In the genomic region with DNA sequence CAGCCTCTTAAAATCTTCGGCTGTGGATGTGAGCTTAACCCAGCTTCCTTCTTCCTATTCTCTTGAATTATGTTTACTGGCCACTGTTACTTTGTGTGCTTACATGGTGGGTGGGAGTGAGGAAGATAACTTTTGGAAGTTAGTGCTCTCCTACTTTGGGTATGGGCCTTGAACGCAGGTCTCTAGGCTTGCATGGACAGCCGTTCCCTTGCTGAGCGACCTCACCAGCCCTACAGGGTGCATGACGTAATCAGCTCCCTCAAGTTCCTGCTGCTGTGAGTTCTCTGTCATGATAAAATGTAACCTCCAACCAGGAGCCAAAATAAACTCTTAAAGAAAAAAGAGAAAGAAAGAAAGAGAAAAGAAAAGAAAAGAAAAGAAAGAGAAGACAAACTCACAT, we compare ENCODE assay signal across 9 mouse cellular contexts. TPM values are rescaled to one million over a fixed set of nuclear protein-coding genes. Genes with fewer than 3 reads are reported as not detected.
DNase-seq lines count a peak whose midpoint lies in the region; ATAC-seq and TF ChIP-seq lines count a peak whose summit lies in the region.
"Had no signal": no experiment of that assay in that cellular context is flagged by ENCODE, and none has a peak within 500 bp of the region (broad histone marks: within the 10 kb centered on the region; RNA-seq: fewer than 3 reads in every experiment).

No protein-coding gene starts in this region.

- DNase-seq in heart, postnatal 10 days: no peak
- DNase-seq in liver, embryonic 13.5 days: no peak
- no peak for DNase-seq in gastrocnemius, postnatal 10 days
- no peak for DNase-seq in layer of hippocampus, adult 9-10 months (ENCODE audit: low spot score)

- no peak overlapping the region; the same call in 1 of the 2 replicates for H3K27ac ChIP-seq in heart, embryonic 11.5 days (ENCODE audit: low read depth, low read length)
- no peak overlapping the region for H3K27ac ChIP-seq in forebrain, embryonic 13.5 days
- H3K27ac ChIP-seq in liver, embryonic 13.5 days: no peak overlapping the region

- no peak for TF ChIP-seq CTCF in E14TG2a.4 (conservative IDR thresholded peaks at IDR 0.05; ENCODE audit: low read length)

- H3K36me3 ChIP-seq in heart, embryonic 11.5 days (ENCODE audit: control insufficient read depth, insufficient read depth, low read length): no peaks in the 10 kb centered on the region
- no peaks in the 10 kb centered on the region for H3K36me3 ChIP-seq in E14TG2a.4 (ENCODE audit: insufficient read depth, low read length)
- H3K36me3 ChIP-seq in forebrain, embryonic 13.5 days (ENCODE audit: poor library complexity, severe bottlenecking): no peaks in the 10 kb centered on the region
- H3K36me3 ChIP-seq in liver, embryonic 13.5 days: no peaks in the 10 kb centered on the region

- WGBS in heart, embryonic 11.5 days (ENCODE audit: insufficient replicate concordance): 55% methylated on average over 5 of the region's 5 CpGs
- WGBS in forebrain, embryonic 13.5 days: 68% methylated on average over 5 of the region's 5 CpGs
- WGBS in liver, embryonic 13.5 days (ENCODE audit: insufficient replicate concordance): 46% methylated on average over 5 of the region's 5 CpGs

- H3K4me3 ChIP-seq in heart, embryonic 11.5 days (ENCODE audit: low read depth, low read length): no peak overlapping the region
- peak overlapping the region; percentile 1; the same call in 1 of the 2 replicates for H3K4me3 ChIP-seq in E14TG2a.4 (replicated peaks; ENCODE audit: low read length)
- no peak overlapping the region for H3K4me3 ChIP-seq in forebrain, embryonic 13.5 days
- H3K4me3 ChIP-seq in liver, embryonic 13.5 days (replicated peaks): peak overlapping the region; percentile 17
- H3K4me3 ChIP-seq: erythroblast, embryonic 14.5 days had no signal

- no peak for ATAC-seq in heart, embryonic 11.5 days (replicated peaks; ENCODE audit: insufficient number of reproducible peaks, low FRiP score, low TSS enrichment)
- ATAC-seq in forebrain, embryonic 13.5 days: no peak
- no peak for ATAC-seq in liver, embryonic 13.5 days (ENCODE audit: low read depth)
- no peak for ATAC-seq in frontal cortex, adult (ENCODE audit: low TSS enrichment)

- no peaks in the 10 kb centered on the region for H3K27me3 ChIP-seq in heart, embryonic 11.5 days (ENCODE audit: control insufficient read depth, insufficient read depth, low read length)
- H3K27me3 ChIP-seq in E14TG2a.4 (ENCODE audit: insufficient read depth, low read length): no peaks in the 10 kb centered on the region; the same call in 1 of the 2 replicates
- H3K27me3 ChIP-seq in forebrain, embryonic 13.5 days: 0 out of 2 replicates have a peak, but pooled peaks cover 5% of the 10 kb centered on the region
- H3K27me3 ChIP-seq in liver, embryonic 13.5 days: no peaks in the 10 kb centered on the region

- H3K4me2 ChIP-seq in heart, embryonic 11.5 days: peak overlapping the region; percentile 60
- H3K4me2 ChIP-seq in forebrain, embryonic 13.5 days: peak overlapping the region; percentile 40
- peak overlapping the region; percentile 55 for H3K4me2 ChIP-seq in liver, embryonic 13.5 days

- intact Hi-C loops in heart, postnatal 10 days (cut with DNase I): loop anchor here (2.0 to 10.0 kb wide), 3 partner anchors 177 to 361 kb away; no protein-coding TSS in a partner anchor

- peak overlapping the region; percentile 24; the same call in 1 of the 2 replicates for H3K9ac ChIP-seq in heart, embryonic 11.5 days (ENCODE audit: low read depth, low read length)
- H3K9ac ChIP-seq in forebrain, embryonic 13.5 days: no peak overlapping the region
- no peak overlapping the region for H3K9ac ChIP-seq in liver, embryonic 13.5 days

- no peaks in the 10 kb centered on the region for H3K9me3 ChIP-seq in heart, embryonic 11.5 days (replicated peaks; ENCODE audit: control insufficient read depth, low read length)
- no peaks in the 10 kb centered on the region for H3K9me3 ChIP-seq in E14TG2a.4 (ENCODE audit: low read length)
- no peaks in the 10 kb centered on the region for H3K9me3 ChIP-seq in forebrain, embryonic 13.5 days (replicated peaks)
- no peaks in the 10 kb centered on the region for H3K9me3 ChIP-seq in liver, embryonic 13.5 days (replicated peaks)

- H3K4me1 ChIP-seq in heart, embryonic 11.5 days (ENCODE audit: control insufficient read depth, insufficient read depth, low read length): peaks cover 22% of the 10 kb centered on the region
- H3K4me1 ChIP-seq in E14TG2a.4 (replicated peaks; ENCODE audit: low read depth, low read length): peaks cover 53% of the 10 kb centered on the region
- peaks cover 28% of the 10 kb centered on the region for H3K4me1 ChIP-seq in forebrain, embryonic 13.5 days
- H3K4me1 ChIP-seq in liver, embryonic 13.5 days (replicated peaks): peaks cover 12% of the 10 kb centered on the region

RNA-seq across cellular contexts. Expression of a gene that starts 13.9 kb away (rescaled TPM):
- polyA plus RNA-seq in heart, embryonic 11.5 days (2014; fragmentation: Nextera tagmentation; extraction: Ambion mirVana): 0.75 and 1.1 TPM in 2 replicates
- total RNA-seq in heart, postnatal 10 days (2021): 1 to 10 TPM; 1.0 to 1.6 TPM
- polyA plus RNA-seq in forebrain, embryonic 13.5 days (2015; fragmentation: Nextera tagmentation; extraction: Ambion mirVana): 0.45 and 0.56 TPM in 2 replicates
- 0.06 and 0.09 TPM in 2 replicates for polyA plus RNA-seq in liver, embryonic 13.5 days (2015; fragmentation: Nextera tagmentation; extraction: Ambion mirVana)
- total RNA-seq in gastrocnemius, postnatal 10 days (2021): under 1 TPM in 1 of 2 experiments, not detected in 1; 0.45 TPM
- polyA plus RNA-seq: erythroblast, embryonic 14.5 days had no signal

RNA-seq across cellular contexts. Expression of a gene that starts 17.7 kb away (rescaled TPM):
- polyA plus RNA-seq in heart, embryonic 11.5 days (2014; fragmentation: Nextera tagmentation; extraction: Ambion mirVana): 6.6 and 7.1 TPM in 2 replicates
- 1 to 10 TPM; 2.7 to 3.6 TPM for total RNA-seq in heart, postnatal 10 days (2021)
- 8.1 and 8.4 TPM in 2 replicates for polyA plus RNA-seq in forebrain, embryonic 13.5 days (2015; fragmentation: Nextera tagmentation; extraction: Ambion mirVana)
- 1.4 and 1.6 TPM in 2 replicates for polyA plus RNA-seq in liver, embryonic 13.5 days (2015; fragmentation: Nextera tagmentation; extraction: Ambion mirVana)
- 1 to 10 TPM; 1.4 to 1.5 TPM for total RNA-seq in gastrocnemius, postnatal 10 days (2021)
- polyA plus RNA-seq: erythroblast, embryonic 14.5 days had no signal

RNA-seq across cellular contexts. Expression of a gene that starts 25.7 kb away (rescaled TPM):
- 9.3 TPM in 2 replicates for polyA plus RNA-seq in heart, embryonic 11.5 days (2014; fragmentation: Nextera tagmentation; extraction: Ambion mirVana)
- 10 to 100 TPM; 13.6 to 14.9 TPM for total RNA-seq in heart, postnatal 10 days (2021)
- polyA plus RNA-seq in forebrain, embryonic 13.5 days (2015; fragmentation: Nextera tagmentation; extraction: Ambion mirVana): 11.3 and 14.1 TPM in 2 replicates
- polyA plus RNA-seq in liver, embryonic 13.5 days (2015; fragmentation: Nextera tagmentation; extraction: Ambion mirVana): 1.2 and 1.7 TPM in 2 replicates
- total RNA-seq in gastrocnemius, postnatal 10 days (2021): 1 to 10 TPM; 5.0 TPM
- polyA plus RNA-seq: erythroblast, embryonic 14.5 days had no signal

Comparison
In these comparisons a context has a peak if more than half of its experiments do, and no peak if none do; other contexts are left out.
1. H3K4me3 ChIP-seq: peak in E14TG2a.4 (single experiment) and liver, embryonic 13.5 days (single experiment); none in heart, embryonic 11.5 days (single experiment) and forebrain, embryonic 13.5 days (single experiment).
2. Peak in every context shown above with its lines, with median percentiles within 50 percentile points of each other: H3K4me2 ChIP-seq.